Mouse (Mus musculus) layer of hippocampus, adult 8-10 months (tissue): ENCODE measurements around the gene Olfr875. TPM values are rescaled to one million over a fixed set of nuclear protein-coding genes. Genes with fewer than 3 reads are reported as not detected.
A peak's percentile ranks its signal among the peaks of the same experiment; 100 is the strongest.
"Not testable (repeated sequence)": the region's sequence is repeated elsewhere in the genome, so short reads cannot be mapped to it uniquely, and the experiment has no call there.

ENCODE experiments used
- DNase-seq, 2 experiments: peaks; one replicate each; pipeline ENCODE4 v3.0.0; 2022; ENCODE audit warnings: low spot score in 2 of 2
- total RNA-seq, 4 experiments: library from RNA; stranded (reverse); gene quantifications; 2 replicates each; pipeline ENCODE4 v1.2.4; 2022

Gene Olfr875
- total RNA-seq: not detected

DNA sequence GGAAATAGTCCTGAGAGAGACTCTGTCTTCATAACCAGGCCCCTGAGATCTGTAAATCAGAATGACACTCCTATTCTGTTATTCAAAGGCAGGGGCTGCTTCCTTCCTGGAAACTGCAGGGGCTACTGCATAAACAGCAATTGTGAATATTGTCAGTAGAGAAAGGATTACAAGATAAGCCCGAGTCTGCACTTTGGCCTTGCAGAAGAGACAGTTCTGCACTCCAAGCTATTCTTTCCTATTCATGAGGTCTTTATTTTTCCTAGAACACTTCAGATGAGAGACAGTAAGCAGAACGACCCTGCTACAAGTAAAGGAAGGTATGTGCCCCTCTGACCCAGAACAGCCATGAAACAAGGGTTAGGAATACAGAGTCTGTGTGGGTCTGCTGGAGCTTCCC is at the start of gene Olfr875:
Gene Olfr875, plus strand, starts transcription at position 99 of the 400 bp plus-strand sequence.
- no peak for DNase-seq

DNA sequence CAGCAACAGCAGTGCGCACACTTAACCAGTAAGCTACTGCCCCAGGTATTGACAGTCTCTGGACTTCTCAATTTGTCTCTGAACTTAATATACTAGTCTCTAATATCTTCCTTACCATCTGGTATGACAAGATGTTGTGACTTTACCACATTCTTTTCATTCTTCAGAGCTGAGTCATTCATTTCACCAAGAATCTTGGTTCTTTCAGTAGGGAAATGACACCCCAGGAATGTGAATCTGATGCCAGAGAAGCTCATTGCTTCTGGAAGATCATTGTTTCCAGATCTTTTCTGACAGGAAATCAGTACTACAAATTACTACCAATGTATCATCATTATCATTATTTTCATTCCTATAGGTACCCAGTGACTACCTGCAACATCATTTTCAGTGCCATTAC is 37.3 kb upstream of the Olfr875 start:
- DNase-seq: no peak

GRCm38 (mm10) chr9:37744806-37745205 is 26.9 kb upstream of the Olfr875 start, which contains the start of gene Olfr874:
Gene Olfr874 (plus strand): TSS chr9:37745106.
- no peak for DNase-seq

DNA sequence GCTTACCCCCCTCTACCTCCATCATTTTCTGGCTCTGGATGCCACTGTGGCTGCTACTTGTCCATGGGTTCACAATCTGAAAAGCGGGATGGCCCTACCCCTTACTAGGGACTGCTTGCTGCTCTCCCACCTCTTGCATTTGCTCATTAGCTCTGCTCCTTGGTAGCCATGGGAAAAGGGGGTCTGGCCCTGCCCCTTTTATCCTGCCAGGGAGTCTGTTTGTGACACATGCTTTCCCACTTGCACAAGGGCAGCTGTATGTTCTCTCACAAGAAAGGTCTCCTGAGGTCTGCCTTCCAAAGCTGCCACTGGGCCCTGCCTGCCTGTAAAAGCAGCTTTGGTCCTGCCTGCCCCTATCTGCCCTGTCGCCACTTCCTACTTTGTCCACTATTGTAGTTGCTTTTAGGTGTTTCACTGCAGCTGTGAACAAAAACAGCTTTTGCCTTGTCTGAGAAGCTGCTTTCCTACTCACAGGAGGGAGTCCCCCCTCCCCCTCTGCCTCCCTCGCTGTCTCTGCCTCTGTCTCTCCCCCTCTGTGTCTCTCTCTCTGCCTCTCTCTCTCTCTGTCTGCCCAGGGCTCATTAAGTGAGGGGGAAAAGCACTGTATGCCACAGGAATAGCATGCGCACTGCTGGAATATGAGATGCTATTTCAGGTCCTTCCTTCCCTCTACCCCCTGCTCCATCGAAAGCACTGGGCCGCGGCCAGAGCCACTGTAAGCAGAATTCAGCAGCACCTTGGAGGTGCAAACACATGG is 21.2 kb upstream of the Olfr875 start:
- no peak for DNase-seq

DNA sequence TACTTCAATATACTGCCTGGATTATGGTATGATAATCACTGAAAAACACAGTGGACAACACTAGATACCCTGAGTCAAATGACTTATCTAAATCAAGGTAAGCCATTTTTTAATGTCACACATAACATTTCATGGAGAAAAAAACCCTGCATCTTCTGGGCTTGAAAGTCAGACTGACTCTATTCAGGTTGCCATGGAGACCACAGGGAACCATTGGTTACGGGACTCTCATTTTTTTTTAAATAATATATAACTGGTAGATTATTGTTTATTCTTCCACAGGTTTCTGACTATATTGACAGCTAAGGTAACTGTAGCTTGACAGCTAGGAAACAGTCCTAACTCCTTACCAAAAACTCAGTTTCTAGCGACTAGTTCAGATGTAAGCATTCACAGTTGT is 20.2 kb upstream of the Olfr875 start:
- DNase-seq: no peak

DNA sequence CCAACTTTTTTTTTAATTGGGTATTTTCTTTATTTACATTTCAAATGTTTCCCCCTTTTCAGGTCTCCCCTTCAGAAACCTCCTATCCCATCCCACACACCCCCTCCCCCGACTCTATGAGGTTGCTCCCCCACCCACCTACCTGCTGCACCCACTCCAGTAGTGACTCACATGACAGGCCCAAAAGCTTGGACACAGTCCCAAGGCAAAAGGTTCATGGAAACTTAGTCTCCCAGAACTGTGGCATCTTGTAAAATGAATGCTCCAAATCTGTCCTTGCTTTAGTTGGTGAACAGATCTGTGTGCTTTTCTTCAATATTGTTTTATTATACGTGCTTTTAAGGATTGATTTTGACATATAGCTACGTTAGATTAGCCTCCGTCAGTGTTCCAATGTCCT is 19.7 kb upstream of the Olfr875 start:
- DNase-seq: no peak

GRCm38 (mm10) chr9:37761728-37762127 is 9.9 kb upstream of the Olfr875 start:
- no peak for DNase-seq

DNA sequence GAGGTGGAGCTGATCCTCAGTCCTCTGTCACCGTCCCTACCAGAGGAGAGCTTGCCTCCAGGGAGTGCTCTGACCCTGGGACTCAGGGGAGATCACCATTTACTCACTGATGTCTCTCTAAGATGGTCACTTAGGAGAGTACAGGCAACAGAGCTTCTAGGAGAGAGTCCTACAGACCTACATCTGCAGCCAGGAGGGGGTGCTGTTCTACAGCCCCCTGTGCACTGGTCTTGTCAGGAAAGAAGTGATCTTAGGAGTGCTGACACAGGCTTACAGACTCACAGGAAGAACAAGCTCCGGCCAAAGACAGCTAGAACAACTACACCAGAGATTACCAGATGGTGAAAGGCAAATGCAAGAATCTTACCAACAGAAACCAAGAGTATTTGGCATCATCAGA is 9.1 kb upstream of the Olfr875 start:
- DNase-seq: no peak

GRCm38 (mm10) chr9:37770661-37771060 is 996 bp upstream of the Olfr875 start:
- no peak for DNase-seq

GRCm38 (mm10) chr9:37782766-37783260 is 11.2 kb downstream of the Olfr875 start:
- DNase-seq: peak in 1 of 2 experiments; percentile 14

GRCm38 (mm10) chr9:37783394-37784387 is 12.0 kb downstream of the Olfr875 start:
- not testable (repeated sequence) for DNase-seq

DNA sequence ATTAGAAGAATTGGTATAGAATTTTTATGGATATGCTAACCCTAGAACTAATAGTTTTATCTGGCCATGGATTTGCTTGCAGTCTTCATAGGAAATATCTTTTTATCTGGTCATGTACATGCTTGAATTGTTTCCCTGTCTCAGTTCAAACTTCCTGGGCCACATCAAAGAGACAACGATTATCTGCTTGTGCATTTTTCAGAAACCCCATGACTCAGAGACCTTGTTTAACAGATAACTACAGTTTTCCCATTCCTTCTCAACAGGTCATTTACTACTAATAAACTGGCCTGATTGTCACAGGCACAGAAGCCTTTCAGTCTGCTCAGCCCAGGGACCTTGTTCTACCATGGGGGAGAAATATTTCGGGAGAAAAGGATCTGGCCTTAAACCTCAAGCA is 14.8 kb downstream of the Olfr875 start:
- DNase-seq: no peak

- DNase-seq: no peak
Observed at GRCm38 (mm10) chr9:37802055-37802454, 30.4 kb downstream of the Olfr875 start.

- DNase-seq: no peak
Observed at GRCm38 (mm10) chr9:37802731-37803130, 31.1 kb downstream of the Olfr875 start, which contains the start of gene Olfr876. Gene Olfr876 (plus strand): TSS chr9:37803031.

- no peak for DNase-seq
Observed at GRCm38 (mm10) chr9:37807235-37807634, 35.6 kb downstream of the Olfr875 start.

- DNase-seq: no peak
Observed at GRCm38 (mm10) chr9:37808456-37808855, 36.8 kb downstream of the Olfr875 start.

GRCm38 (mm10) chr9:37808976-37809375 is 37.3 kb downstream of the Olfr875 start:
- no peak for DNase-seq

- peak; percentile 10 to 15 for DNase-seq
Observed at GRCm38 (mm10) chr9:37814696-37815095, 43.0 kb downstream of the Olfr875 start.
